Mouse (Mus musculus) myocyte (in vitro differentiated cells): Measurements from ENCODE around the gene Ccdc43.

Experiments
- CEBPB ChIP-seq: IDR thresholded peaks from 2 replicates; pipeline ENCODE4 v1.6.1; 2011; ENCODE audit warnings: mild to moderate bottlenecking, moderate library complexity; ENCODE audit not compliant: poor library complexity, insufficient read depth, severe bottlenecking
- E2F4 ChIP-seq: IDR thresholded peaks from one replicate; pipeline ENCODE4 v1.6.1; 2011; ENCODE audit warnings: mild to moderate bottlenecking, control low read depth, moderate library complexity; ENCODE audit not compliant: insufficient read depth
- MAX ChIP-seq: IDR thresholded peaks from one replicate; pipeline ENCODE4 v1.6.1; 2011; ENCODE audit warnings: low read depth, mild to moderate bottlenecking, control low read depth
- POLR2A ChIP-seq: IDR thresholded peaks from one replicate; pipeline ENCODE4 v1.6.1; 2011; ENCODE audit warnings: low read depth, mild to moderate bottlenecking, control low read depth, moderate library complexity; ENCODE audit not compliant: insufficient read length
- POLR2AphosphoS2 ChIP-seq: IDR thresholded peaks from one replicate; pipeline ENCODE4 v1.6.1; 2011; ENCODE audit warnings: low read depth, control low read depth; ENCODE audit not compliant: insufficient read length
- SRF ChIP-seq: IDR thresholded peaks from one replicate; pipeline ENCODE4 v1.6.1; 2011; ENCODE audit warnings: low read depth; ENCODE audit not compliant: control insufficient read depth, insufficient read length
- TCF12 ChIP-seq: IDR thresholded peaks from one replicate; pipeline ENCODE4 v1.6.1; 2011; ENCODE audit warnings: mild to moderate bottlenecking, control low read depth; ENCODE audit not compliant: poor library complexity, insufficient read depth, severe bottlenecking
- USF1 ChIP-seq: IDR thresholded peaks from one replicate; pipeline ENCODE4 v1.6.1; 2011; ENCODE audit warnings: low read depth, mild to moderate bottlenecking, control low read depth, moderate library complexity

GRCm38 (mm10) chr11:102655888-102656287, 41.7 kb downstream of the Ccdc43 start:
- TF ChIP-seq POLR2A (no peak), USF1 (no peak), MAX (no peak), E2F4 (no peak), POLR2AphosphoS2 (no peak), TCF12 (no peak), CEBPB (no peak), SRF (no peak)
